Mouse (Mus musculus) forebrain, embryonic 14.5 days (tissue): ENCODE data around the gene Ackr2. TPM values are rescaled to one million over a fixed set of nuclear protein-coding genes. Genes with fewer than 3 reads are reported as not detected.

ENCODE experiments used
- ATAC-seq: fragments of 200-750 bp; cut with Nextera tagmentation; 2 replicates; pipeline ENCODE4 v1.8.0; 2017; ENCODE audit warnings: mild to moderate bottlenecking, moderate library complexity
- DNase-seq: peaks from one replicate; pipeline ENCODE4 v3.0.0-alpha.2; 2015; ENCODE audit warnings: low spot score
- H3K27ac ChIP-seq: fragments of 300-500 bp; sonication (generic); 2 replicates; pipeline ENCODE4 v1.5.1; 2014; ENCODE audit warnings: low read depth, mild to moderate bottlenecking, control low read depth, low read length, moderate library complexity
- H3K27me3 ChIP-seq: fragments of 300-500 bp; sonication (generic); replicated peaks from 2 replicates; pipeline ENCODE4 v1.6.1; 2014; ENCODE audit warnings: low read length, control low read depth, mixed read lengths; ENCODE audit not compliant: control insufficient read depth, insufficient read depth
- H3K36me3 ChIP-seq: fragments of 300-500 bp; sonication (generic); 2 replicates; pipeline ENCODE4 v1.6.1; 2014; ENCODE audit warnings: low read length, control low read depth; ENCODE audit not compliant: control insufficient read depth, insufficient read depth
- H3K4me1 ChIP-seq: fragments of 300-500 bp; sonication (generic); 2 replicates; pipeline ENCODE4 v1.6.1; 2014; ENCODE audit warnings: antibody characterized with exemption, low read length, control low read depth; ENCODE audit not compliant: control insufficient read depth, insufficient read depth
- H3K4me2 ChIP-seq: fragments of 300-500 bp; sonication (generic); 2 replicates; pipeline ENCODE4 v1.6.1; 2014; ENCODE audit warnings: mild to moderate bottlenecking, control low read depth, low read length
- H3K4me3 ChIP-seq: fragments of 300-500 bp; sonication (generic); 2 replicates; pipeline ENCODE4 v1.5.1; 2014; ENCODE audit warnings: low read depth, low read length, control low read depth
- H3K9ac ChIP-seq: fragments of 300-500 bp; sonication (generic); 2 replicates; pipeline ENCODE4 v1.6.1; 2014; ENCODE audit warnings: mild to moderate bottlenecking, low read length, control low read depth, moderate library complexity
- H3K9me3 ChIP-seq: fragments of 300-500 bp; sonication (generic); replicated peaks from 2 replicates; pipeline ENCODE4 v1.6.1; 2016; ENCODE audit warnings: low read length, control low read depth, mixed read lengths; ENCODE audit not compliant: control insufficient read depth
- WGBS: fragments of 180-500 bp; shearing (Covaris S2); extraction: QIAGEN DNeasy Blood & Tissue Kit; methylation state at CpG from one replicate; pipeline ENCODE4 v1.1.7; 2014; 5-methylcytosine and 5-hydroxymethylcytosine counted together
- polyA plus RNA-seq: library from polyadenylated mRNA; unstranded; fragments of >200 nt; fragmentation: Nextera tagmentation; extraction: Ambion mirVana; gene quantifications from 2 replicates; pipeline ENCODE4 v1.2.1, GENCODE M21; 2014

Gene Ackr2
- 2.0 and 2.1 TPM in 2 replicates for polyA plus RNA-seq

GRCm38 (mm10) chr9:121898245-121898644 is at the start of gene Ackr2:
Ackr2 (plus strand) TSS chr9:121898355.
- no peak for DNase-seq
- Histone ChIP-seq H3K4me2 (no peak within 1 kb of the TSS), H3K9ac (no peak within 1 kb of the TSS), H3K36me3 (no peaks in the 10 kb centered on the region), H3K4me1 (no peaks in the 10 kb centered on the region), H3K27ac (no peak within 1 kb of the TSS), H3K4me3 (no peak within 1 kb of the TSS), H3K27me3 (no peaks in the 10 kb centered on the region), H3K9me3 (no peaks in the 10 kb centered on the region)
- no peak for ATAC-seq
- WGBS, result 82% methylated on average over 9 of the region's 9 CpGs

- Histone ChIP-seq H3K9me3 (no peaks in the 10 kb centered on the region), H3K9ac (no peak overlapping the region), H3K27me3 (no peaks in the 10 kb centered on the region), H3K4me3 (no peak overlapping the region), H3K4me1 (peaks cover 5% of the 10 kb centered on the region; the same call in 1 of the 2 replicates), H3K36me3 (peaks cover 28% of the 10 kb centered on the region), H3K4me2 (no peak overlapping the region), H3K27ac (no peak overlapping the region)
- ATAC-seq, result no peak
- 97% methylated on average over 3 of the region's 3 CpGs for WGBS
- DNase-seq, result no peak
Observed at GRCm38 (mm10) chr9:121854246-121854645, 43.9 kb upstream of the Ackr2 start.

DNA sequence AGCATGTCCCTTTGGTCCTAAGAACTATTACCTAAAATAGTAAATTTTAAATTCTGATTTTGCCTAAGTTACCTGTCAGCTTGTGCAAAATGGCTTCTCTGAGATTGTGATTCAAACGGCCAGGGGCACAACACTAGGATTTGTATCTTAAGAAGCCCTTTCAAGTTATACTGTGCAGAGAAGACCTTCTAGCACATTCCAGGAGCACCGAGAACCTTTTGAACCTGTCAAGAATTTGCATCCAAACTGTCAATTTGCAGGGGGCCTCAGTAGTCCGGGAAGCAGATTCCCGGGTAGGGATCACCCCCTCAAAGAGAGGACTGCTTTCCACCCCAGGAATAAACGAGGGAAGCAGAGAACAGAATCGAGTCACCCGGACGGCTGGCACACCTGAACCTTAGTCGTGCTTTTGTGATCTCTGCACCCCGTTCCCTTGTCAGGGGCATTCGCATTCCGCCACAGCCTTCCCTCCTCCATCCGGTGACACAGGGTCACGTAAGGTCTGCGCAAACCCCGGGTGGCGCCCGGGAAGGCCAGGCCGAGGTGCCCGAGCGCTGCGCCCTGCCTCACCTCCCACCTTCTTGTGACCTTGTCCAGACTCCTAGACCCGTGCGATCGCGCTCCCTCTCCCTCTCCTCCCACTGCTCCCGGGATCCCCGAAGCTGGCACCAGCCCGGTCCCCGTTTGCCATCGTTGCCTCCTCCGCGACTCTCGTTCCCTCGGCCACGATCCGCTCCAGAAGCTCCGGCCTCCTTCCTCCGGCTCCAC is 41.3 kb upstream of the Ackr2 start:
- Histone ChIP-seq H3K27me3 (no peaks in the 10 kb centered on the region), H3K9ac (peak overlapping the region; percentile 88), H3K36me3 (peaks cover 5% of the 10 kb centered on the region), H3K4me2 (peak overlapping the region; percentile 92), H3K27ac (peak overlapping the region; percentile 91), H3K9me3 (no peaks in the 10 kb centered on the region), H3K4me1 (peaks cover 5% of the 10 kb centered on the region; the same call in 1 of the 2 replicates), H3K4me3 (peak overlapping the region; percentile 64)
- DNase-seq (no peak), ATAC-seq (no peak; the same call in 1 of the 2 replicates)
- 1% methylated on average over 39 of the region's 39 CpGs for WGBS

GRCm38 (mm10) chr9:121857474-121858152 is 40.5 kb upstream of the Ackr2 start:
- peak overlapping the region; percentile 91 for H3K27ac ChIP-seq
- H3K9me3 ChIP-seq, result no peaks in the 10 kb centered on the region
- H3K4me1 ChIP-seq, result peaks cover 5% of the 10 kb centered on the region; the same call in 1 of the 2 replicates
- WGBS, result 0% methylated on average over 52 of the region's 70 CpGs
- no peaks in the 10 kb centered on the region for H3K27me3 ChIP-seq
- H3K4me2 ChIP-seq, result peak overlapping the region; percentile 92
- ATAC-seq (peak; percentile 99), DNase-seq (peak; percentile 98)
- H3K9ac ChIP-seq, result peak overlapping the region; percentile 88
- no peaks in the 10 kb centered on the region for H3K36me3 ChIP-seq
- H3K4me3 ChIP-seq, result peak overlapping the region; percentile 64

DNA sequence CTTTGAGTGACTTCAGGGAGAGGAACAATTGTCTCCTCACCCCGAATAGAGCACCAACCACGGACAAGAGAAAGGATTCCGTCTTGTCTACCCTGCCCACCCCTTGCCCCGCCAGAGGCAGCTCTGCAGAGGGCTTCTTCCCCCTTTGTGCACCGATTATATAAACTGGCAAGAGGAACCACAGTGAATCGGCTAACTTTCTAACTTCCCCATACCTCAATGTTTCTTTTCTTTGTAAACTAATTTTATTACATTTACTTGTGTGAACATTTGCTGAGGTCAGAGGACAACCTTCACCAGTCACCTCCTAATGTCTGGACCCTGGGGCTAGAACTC is 40.0 kb upstream of the Ackr2 start, which contains the start of gene Higd1a:
Gene Higd1a (minus strand): TSS at position 210 of the 336 bp plus-strand sequence.
- H3K4me3 ChIP-seq, result peak within 1 kb of the TSS; percentile 64
- no peak for DNase-seq
- H3K36me3 ChIP-seq, result no peaks in the 10 kb centered on the region
- H3K27ac ChIP-seq, result peak within 1 kb of the TSS; percentile 91
- H3K27me3 ChIP-seq, result no peaks in the 10 kb centered on the region
- H3K9me3 ChIP-seq, result no peaks in the 10 kb centered on the region
- ATAC-seq, result no peak
- peak within 1 kb of the TSS; percentile 88 for H3K9ac ChIP-seq
- peak within 1 kb of the TSS; percentile 92 for H3K4me2 ChIP-seq
- 6% methylated on average over 6 of the region's 6 CpGs for WGBS
- peaks cover 5% of the 10 kb centered on the region; the same call in 1 of the 2 replicates for H3K4me1 ChIP-seq

GRCm38 (mm10) chr9:121859345-121859744 is 38.8 kb upstream of the Ackr2 start:
- ATAC-seq, result no peak

GRCm38 (mm10) chr9:121860921-121861320 is 37.2 kb upstream of the Ackr2 start:
- no peaks in the 10 kb centered on the region for H3K27me3 ChIP-seq
- no peak overlapping the region for H3K4me2 ChIP-seq
- no peak overlapping the region for H3K27ac ChIP-seq
- no peak overlapping the region for H3K4me3 ChIP-seq
- H3K4me1 ChIP-seq, result peaks cover 7% of the 10 kb centered on the region; the same call in 1 of the 2 replicates
- H3K9ac ChIP-seq, result no peak overlapping the region
- no peaks in the 10 kb centered on the region for H3K36me3 ChIP-seq
- H3K9me3 ChIP-seq, result no peaks in the 10 kb centered on the region
- DNase-seq (no peak), ATAC-seq (no peak)
- WGBS, result 89% methylated on average over 2 of the region's 2 CpGs

More at GRCm38 (mm10) chr9:121859345-121859744, 38.8 kb upstream of the Ackr2 start:
- Histone ChIP-seq H3K4me2 (no peak overlapping the region), H3K4me1 (peaks cover 5% of the 10 kb centered on the region; the same call in 1 of the 2 replicates), H3K27me3 (no peaks in the 10 kb centered on the region), H3K9ac (no peak overlapping the region), H3K36me3 (no peaks in the 10 kb centered on the region), H3K4me3 (no peak overlapping the region), H3K9me3 (no peaks in the 10 kb centered on the region), H3K27ac (no peak overlapping the region)
- 98% methylated on average over 2 of the region's 2 CpGs for WGBS
- no peak for DNase-seq

DNA sequence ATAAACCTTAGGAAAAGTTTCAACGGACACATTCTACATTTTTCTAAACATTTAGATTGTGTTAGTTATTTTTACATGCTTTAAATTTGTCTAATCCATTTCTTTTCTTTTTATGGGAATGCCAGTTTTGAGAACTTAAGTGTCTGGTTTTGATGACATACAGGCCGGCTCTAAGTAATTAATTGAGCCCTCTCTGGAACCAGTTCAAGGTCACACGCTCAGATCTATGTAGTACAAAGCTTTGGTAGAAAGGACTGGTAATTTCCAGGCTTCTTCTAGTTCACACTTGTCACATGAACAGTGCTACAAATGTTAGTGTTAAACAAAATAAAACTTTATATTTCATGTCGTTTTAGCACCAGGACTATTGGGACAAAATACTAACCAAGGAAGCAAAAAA is 33.3 kb upstream of the Ackr2 start:
- Histone ChIP-seq H3K9ac (no peak overlapping the region), H3K27ac (no peak overlapping the region), H3K27me3 (no peaks in the 10 kb centered on the region), H3K9me3 (no peaks in the 10 kb centered on the region), H3K4me2 (no peak overlapping the region), H3K4me1 (0 out of 2 replicates have a peak, but pooled peaks cover 2% of the 10 kb centered on the region), H3K36me3 (no peaks in the 10 kb centered on the region), H3K4me3 (no peak overlapping the region)
- ATAC-seq (no peak), DNase-seq (no peak)
- 63% methylated on average over 4 of the region's 4 CpGs for WGBS
